Mouse (Mus musculus): ENCODE data around the gene Strada.

DNA sequence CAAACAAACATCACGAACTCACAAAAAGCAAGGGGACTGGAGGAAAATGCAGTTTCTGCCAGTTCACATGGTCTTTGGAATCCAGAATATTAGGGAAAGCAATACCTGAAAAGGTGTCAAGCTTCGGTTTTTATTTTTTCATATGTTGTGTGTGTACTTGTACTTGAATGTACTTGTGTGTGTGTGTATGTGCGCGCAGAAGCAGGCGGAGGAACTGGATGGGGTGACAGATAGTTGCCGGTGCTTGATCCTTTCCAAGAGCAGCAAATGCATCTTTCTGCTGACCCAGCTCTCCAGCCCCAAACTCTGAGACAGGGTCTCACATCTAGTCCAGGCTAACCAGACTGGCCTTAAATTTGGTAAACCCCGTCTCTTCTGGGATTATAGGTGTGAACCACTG, 7.1 kb downstream of the Strada start:
- TF ChIP-seq TAL1 (conservative IDR thresholded peaks at IDR 0.05; ENCODE audit: low read depth, low read length): no peak
- TF ChIP-seq CTCF (IDR thresholded peaks at IDR 0.05; ENCODE audit: low read depth, low read length): no peak
- no peak for TF ChIP-seq GATA1 (IDR thresholded peaks at IDR 0.05; ENCODE audit: borderline replicate concordance, low read length)
- TF ChIP-seq GATA2 (IDR thresholded peaks at IDR 0.05; ENCODE audit: borderline replicate concordance, low read depth, low read length): no peak
- no peak for TF ChIP-seq POLR2AphosphoS5 (IDR thresholded peaks at IDR 0.05; ENCODE audit: insufficient replicate concordance, low read depth, low read length)
